Mouse (Mus musculus): ENCODE measurements around the gene Slc15a1.

Gene Slc15a1

GRCm38 (mm10) chr14:121493712-121494111 is 11.3 kb downstream of the Slc15a1 start:
- DNase-seq (ENCODE audit: low read depth, low spot score): no peak

- no peak for DNase-seq (ENCODE audit: low read depth, low spot score)
These were observed 12.7 kb downstream of the Slc15a1 start for GRCm38 (mm10) chr14:121492328-121492727.

GRCm38 (mm10) chr14:121485722-121486121 is 19.3 kb downstream of the Slc15a1 start:
- DNase-seq (ENCODE audit: low read depth, low spot score): no peak

GRCm38 (mm10) chr14:121484436-121484835 is 20.6 kb downstream of the Slc15a1 start:
- no peak for DNase-seq (ENCODE audit: low read depth, low spot score)

GRCm38 (mm10) chr14:121482181-121482580 is 22.9 kb downstream of the Slc15a1 start:
- no peak for DNase-seq (ENCODE audit: low read depth, low spot score)

GRCm38 (mm10) chr14:121481591-121481990 is 23.5 kb downstream of the Slc15a1 start:
- no peak for DNase-seq (ENCODE audit: low read depth, low spot score)

GRCm38 (mm10) chr14:121479096-121479495 is 26.0 kb downstream of the Slc15a1 start:
- DNase-seq (ENCODE audit: low read depth, low spot score): no peak

- no peak for DNase-seq (ENCODE audit: low read depth, low spot score)
These were observed 26.9 kb downstream of the Slc15a1 start for GRCm38 (mm10) chr14:121477925-121478693.

GRCm38 (mm10) chr14:121473869-121474268 is 31.2 kb downstream of the Slc15a1 start:
- DNase-seq (ENCODE audit: low read depth, low spot score): no peak

- DNase-seq (ENCODE audit: low read depth, low spot score): no peak
These were observed 33.4 kb downstream of the Slc15a1 start for GRCm38 (mm10) chr14:121471545-121472121.

GRCm38 (mm10) chr14:121469601-121470000 is 35.5 kb downstream of the Slc15a1 start:
- no peak for DNase-seq (ENCODE audit: low read depth, low spot score)

- DNase-seq (ENCODE audit: low read depth, low spot score): no peak
These were observed 37.4 kb downstream of the Slc15a1 start for GRCm38 (mm10) chr14:121467646-121468045.

- no peak for DNase-seq (ENCODE audit: low read depth, low spot score)
These were observed 38.6 kb downstream of the Slc15a1 start for GRCm38 (mm10) chr14:121466501-121466900.

- DNase-seq (ENCODE audit: low read depth, low spot score): no peak
These were observed 40.7 kb downstream of the Slc15a1 start for GRCm38 (mm10) chr14:121464318-121464717.

- no peak for DNase-seq (ENCODE audit: low read depth, low spot score)
These were observed 42.3 kb downstream of the Slc15a1 start for GRCm38 (mm10) chr14:121462756-121463155.

- DNase-seq (ENCODE audit: low read depth, low spot score): no peak
These were observed 44.1 kb downstream of the Slc15a1 start for GRCm38 (mm10) chr14:121460966-121461365.

- no peak for DNase-seq (ENCODE audit: low read depth, low spot score)
These were observed 46.5 kb downstream of the Slc15a1 start for GRCm38 (mm10) chr14:121458521-121458920.

- no peak for DNase-seq (ENCODE audit: low read depth, low spot score)
These were observed 47.5 kb downstream of the Slc15a1 start for GRCm38 (mm10) chr14:121457536-121457935.

GRCm38 (mm10) chr14:121456416-121457285 is 48.4 kb downstream of the Slc15a1 start:
- no peak for DNase-seq (ENCODE audit: low read depth, low spot score)

- no peak for DNase-seq (ENCODE audit: low read depth, low spot score)
These were observed 49.1 kb downstream of the Slc15a1 start for GRCm38 (mm10) chr14:121455976-121456375.

GRCm38 (mm10) chr14:121455527-121455926 is 49.5 kb downstream of the Slc15a1 start:
- DNase-seq (ENCODE audit: low read depth, low spot score): peak; percentile 74

GRCm38 (mm10) chr14:121453130-121453529 is 51.9 kb downstream of the Slc15a1 start:
- no peak for DNase-seq (ENCODE audit: low read depth, low spot score)
